ENCODE assay signal across 21 mouse cellular contexts in the genomic region with DNA sequence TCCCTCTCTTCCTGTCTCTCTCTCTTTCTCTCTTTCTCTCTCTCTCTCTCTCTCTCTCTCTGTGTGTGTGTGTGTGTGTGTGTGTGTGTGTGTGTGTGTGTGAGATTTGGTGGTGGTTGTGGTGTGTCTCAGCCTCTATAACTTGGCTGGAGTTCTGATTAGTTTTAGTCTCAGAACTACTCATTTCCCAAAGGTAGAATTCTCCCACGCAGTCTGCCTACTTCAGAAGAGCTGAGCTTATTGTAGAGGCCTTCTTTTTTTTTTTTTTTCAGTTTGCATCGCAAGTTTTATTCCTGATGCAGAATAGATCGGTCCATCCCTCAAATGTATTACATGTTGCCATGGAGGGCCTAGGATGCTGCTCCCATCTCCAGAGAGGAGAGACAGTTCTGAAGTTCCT. TPM values are rescaled to one million over a fixed set of nuclear protein-coding genes. Genes with fewer than 3 reads are reported as not detected.
DNase-seq lines count a peak whose midpoint lies in the region; ATAC-seq and TF ChIP-seq lines count a peak whose summit lies in the region.
"Had no signal": no experiment of that assay in that cellular context is flagged by ENCODE, and none has a peak within 500 bp of the region (broad histone marks: within the 10 kb centered on the region; RNA-seq: fewer than 3 reads in every experiment).

No protein-coding gene starts in this region.

- H3K4me1 ChIP-seq in heart, postnatal 0 days (ENCODE audit: control insufficient read depth, insufficient read depth), result peaks cover 7% of the 10 kb centered on the region; the same call in 1 of the 2 replicates
- H3K4me1 ChIP-seq in embryonic fibroblast, embryonic 13.5 days (ENCODE audit: control insufficient read depth, insufficient read depth, low read length), result peaks cover 10% of the 10 kb centered on the region
- H3K4me1 ChIP-seq in hindbrain, embryonic 16.5 days (ENCODE audit: control insufficient read depth, insufficient read depth, low read depth, low read length), result no peaks in the 10 kb centered on the region
- H3K4me1 ChIP-seq: hindbrain, embryonic 15.5 days had no signal

- 52% methylated on average over 3 of the region's 3 CpGs for WGBS in heart, postnatal 0 days
- WGBS in hindbrain, embryonic 16.5 days, result 69% methylated on average over 3 of the region's 3 CpGs

- no peak for ATAC-seq in heart, postnatal 0 days (ENCODE audit: insufficient read depth, low read depth)
- ATAC-seq in hindbrain, embryonic 16.5 days, result no peak
- ATAC-seq: forebrain, embryonic 14.5 days; inflammation-experienced regulatory T-cells, adult 6 months; intestine, postnatal 0 days had no signal

- H3K4me2 ChIP-seq in heart, postnatal 0 days (ENCODE audit: low read depth, low read length), result no peak overlapping the region
- no peak overlapping the region for H3K4me2 ChIP-seq in hindbrain, embryonic 16.5 days (ENCODE audit: low read length)
- H3K4me2 ChIP-seq: hindbrain, embryonic 15.5 days had no signal

- TF ChIP-seq CTCF in gastrocnemius, adult 2 months (IDR thresholded peaks at IDR 0.05), result no peak
- no peak for TF ChIP-seq CTCF in heart, postnatal 0 days (IDR thresholded peaks at IDR 0.05; ENCODE audit: low read depth)
- TF ChIP-seq CTCF in embryonic fibroblast, embryonic 13.5 days (IDR thresholded peaks at IDR 0.05; ENCODE audit: borderline replicate concordance, insufficient read depth, low read length), result no peak

- no peaks in the 10 kb centered on the region for H3K9me3 ChIP-seq in heart, postnatal 0 days (replicated peaks; ENCODE audit: control insufficient read depth, low read length)
- H3K9me3 ChIP-seq in hindbrain, embryonic 16.5 days (ENCODE audit: control insufficient read depth, low read length), result no peaks in the 10 kb centered on the region
- H3K9me3 ChIP-seq: embryonic facial prominence, embryonic 10.5 days; forebrain, embryonic 10.5 days; hindbrain, embryonic 15.5 days had no signal

- TF ChIP-seq EP300 in heart, postnatal 0 days (IDR thresholded peaks at IDR 0.05; ENCODE audit: low read depth), result no peak

- H3K27ac ChIP-seq in gastrocnemius, adult 2 months, result peak overlapping the region; percentile 35; the same call in 1 of the 2 replicates
- H3K27ac ChIP-seq in heart, postnatal 0 days (ENCODE audit: low read depth), result peak overlapping the region; percentile 78
- H3K27ac ChIP-seq in embryonic fibroblast, embryonic 13.5 days (ENCODE audit: insufficient read depth, low read length), result peak overlapping the region; percentile 39; the same call in 1 of the 2 replicates
- no peak overlapping the region for H3K27ac ChIP-seq in hindbrain, embryonic 16.5 days (ENCODE audit: low read depth, low read length)
- H3K27ac ChIP-seq: embryonic facial prominence, embryonic 10.5 days; hindbrain, embryonic 15.5 days had no signal

- intact Hi-C loops in gastrocnemius, adult 2 months (cut with DNase I), result no loop called here
- intact Hi-C loops in left cerebral cortex, postnatal 36 days (cut with DNase I), result no loop called here

- H3K9ac ChIP-seq in heart, postnatal 0 days (replicated peaks; ENCODE audit: low read depth, low read length), result no peak overlapping the region
- H3K9ac ChIP-seq in hindbrain, embryonic 16.5 days (ENCODE audit: low read depth, low read length), result no peak overlapping the region
- H3K9ac ChIP-seq: hindbrain, embryonic 15.5 days had no signal

- TF ChIP-seq POLR2A in embryonic fibroblast, embryonic 13.5 days (IDR thresholded peaks at IDR 0.05; ENCODE audit: low read depth, low read length), result no peak

- H3K36me3 ChIP-seq in heart, postnatal 0 days (replicated peaks; ENCODE audit: control insufficient read depth, insufficient read depth, low read length), result no peaks in the 10 kb centered on the region
- no peaks in the 10 kb centered on the region for H3K36me3 ChIP-seq in hindbrain, embryonic 16.5 days (ENCODE audit: control insufficient read depth, insufficient read depth, low read length)
- H3K36me3 ChIP-seq: forebrain, embryonic 10.5 days; hindbrain, embryonic 15.5 days had no signal

- H3K27me3 ChIP-seq in heart, postnatal 0 days (ENCODE audit: control insufficient read depth, insufficient read depth, low read length), result no peaks in the 10 kb centered on the region
- H3K27me3 ChIP-seq in hindbrain, embryonic 16.5 days (replicated peaks; ENCODE audit: control insufficient read depth, insufficient read depth, low read length), result no peaks in the 10 kb centered on the region
- H3K27me3 ChIP-seq: CH12.LX; hindbrain, embryonic 15.5 days had no signal

- DNase-seq in gastrocnemius, adult 2 months, result no peak
- no peak for DNase-seq in gastrocnemius, adult 8-10 months (ENCODE audit: low spot score in 2 of 2)
- DNase-seq in heart, postnatal 0 days (ENCODE audit: low spot score), result no peak
- DNase-seq in heart, adult 11 months, result no peak
- DNase-seq in CD4-positive helper T cell, adult 2 months (ENCODE audit: low read depth, low spot score), result peak; percentile 13
- no peak for DNase-seq in left cerebral cortex, postnatal 36 days (ENCODE audit: low spot score in 2 of 2)
- DNase-seq: adrenal gland, adult 2 months; adrenal gland, postnatal 25 days; cerebellum, adult 2 months; cerebellum, postnatal 10 days; gastrocnemius, postnatal 36 days had no signal

- no peak overlapping the region for H3K4me3 ChIP-seq in gastrocnemius, adult 2 months
- H3K4me3 ChIP-seq in heart, postnatal 0 days (ENCODE audit: low read depth, low read length), result no peak overlapping the region
- H3K4me3 ChIP-seq in embryonic fibroblast, embryonic 13.5 days (ENCODE audit: insufficient read depth, low read length), result no peak overlapping the region
- H3K4me3 ChIP-seq in hindbrain, embryonic 16.5 days (ENCODE audit: low read length), result no peak overlapping the region
- H3K4me3 ChIP-seq: embryonic facial prominence, embryonic 10.5 days; erythroblast, embryonic 14.5 days; forebrain, embryonic 10.5 days; hindbrain, embryonic 15.5 days had no signal

RNA-seq across cellular contexts. Expression of a gene that starts 18.0 kb away (rescaled TPM):
- total RNA-seq in gastrocnemius, adult 2 months (2021), result 100 to 1,000 TPM; 142 to 174 TPM
- 100 to 1,000 TPM; 152 to 162 (median 156) TPM for total RNA-seq in gastrocnemius, adult 8-10 months (2022)
- total RNA-seq in heart, postnatal 0 days (2014; rRNA removed; ENCODE audit: low replicate concordance), result 69.6 and 73.5 TPM in 2 replicates
- 37.1 and 37.4 TPM in 2 replicates for polyA plus RNA-seq in heart, postnatal 0 days (2015; fragmentation: Nextera tagmentation; extraction: Ambion mirVana)
- 120 and 129 TPM in 2 replicates for polyA plus RNA-seq in embryonic fibroblast, embryonic 13.5 days (2011; ENCODE audit: insufficient read length, low read depth, missing spikeins)
- 28.7 and 33.9 TPM in 2 replicates for polyA plus RNA-seq in hindbrain, embryonic 16.5 days (2015; fragmentation: Nextera tagmentation; extraction: Ambion mirVana)
- total RNA-seq in left cerebral cortex, postnatal 36 days (2021), result 10 to 100 TPM; 78.0 to 94.4 TPM

RNA-seq across cellular contexts. Expression of a gene that starts 18.9 kb away (rescaled TPM):
- 10 to 100 TPM; 60.2 to 61.3 TPM for total RNA-seq in gastrocnemius, adult 2 months (2021)
- 10 to 100 TPM; 59.5 to 66.4 (median 62.1) TPM for total RNA-seq in gastrocnemius, adult 8-10 months (2022)
- 25.0 and 47.9 TPM in 2 replicates for total RNA-seq in heart, postnatal 0 days (2014; rRNA removed; ENCODE audit: low replicate concordance)
- 47.0 and 47.1 TPM in 2 replicates for polyA plus RNA-seq in heart, postnatal 0 days (2015; fragmentation: Nextera tagmentation; extraction: Ambion mirVana)
- polyA plus RNA-seq in embryonic fibroblast, embryonic 13.5 days (2011; ENCODE audit: insufficient read length, low read depth, missing spikeins), result 11.5 and 16.5 TPM in 2 replicates
- 55.7 and 58.4 TPM in 2 replicates for polyA plus RNA-seq in hindbrain, embryonic 16.5 days (2015; fragmentation: Nextera tagmentation; extraction: Ambion mirVana)
- total RNA-seq in left cerebral cortex, postnatal 36 days (2021), result 10 to 100 TPM; 56.2 to 56.7 TPM
